Mouse (Mus musculus) ZHBTc4 (cell line): ENCODE measurements at regions not wholly inside any gene's neighbourhood (a gene's known extent, or its start where the extent isn't known, plus 50 kb on each side); places are given as distances from the start of the nearest gene placed in this dataset.
"Not testable (repeated sequence)": the region's sequence is repeated elsewhere in the genome, so short reads cannot be mapped to it uniquely, and the experiment has no call there.

Source experiments
- DNase-seq: peaks from one replicate; pipeline ENCODE4 v3.0.0-alpha.2; 2011; ENCODE audit warnings: low read depth, low spot score

DNA sequence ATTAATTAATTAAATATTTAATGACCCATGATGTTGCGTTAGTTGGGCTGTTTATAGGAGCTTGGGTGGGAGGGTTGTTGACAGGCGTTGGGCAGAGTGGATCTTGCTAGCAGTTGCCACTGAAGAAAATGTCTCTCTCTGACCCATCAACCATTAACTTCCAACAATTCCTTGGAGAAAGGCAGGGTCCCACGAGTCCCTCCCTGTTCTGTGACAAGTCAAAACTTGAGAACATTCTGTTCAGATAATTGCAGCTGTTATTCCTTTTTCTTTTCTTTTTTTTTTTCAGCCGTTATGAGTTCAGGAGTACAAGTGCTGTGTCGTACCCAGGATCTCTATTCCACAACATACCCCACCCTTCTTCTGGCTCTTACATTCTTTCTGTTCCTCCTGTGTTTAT lies 59.8 kb upstream of the Tnfrsf21 start:
- no peak for DNase-seq

DNA sequence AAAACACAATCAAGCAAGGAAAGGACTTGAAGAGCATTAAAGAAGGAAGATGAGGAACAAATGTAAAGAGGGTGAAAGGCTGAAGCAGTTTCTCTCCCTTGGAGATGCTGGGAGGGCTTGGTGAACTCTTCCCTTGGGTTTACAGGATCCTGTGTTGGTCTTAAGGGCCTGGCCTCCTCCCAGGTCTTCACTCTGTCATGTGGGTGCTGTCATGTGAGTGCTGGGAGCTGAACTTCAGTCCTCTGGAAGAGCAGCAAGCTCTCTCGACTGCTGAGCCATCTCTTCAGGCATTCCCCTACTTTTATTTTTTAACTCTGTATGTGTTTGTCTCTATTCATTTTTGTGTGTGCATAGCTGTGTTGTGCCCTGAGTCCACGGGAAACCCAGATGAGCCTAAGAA lies 61.6 kb upstream of the Tnfrsf21 start:
- DNase-seq, result peak; percentile 43

DNA sequence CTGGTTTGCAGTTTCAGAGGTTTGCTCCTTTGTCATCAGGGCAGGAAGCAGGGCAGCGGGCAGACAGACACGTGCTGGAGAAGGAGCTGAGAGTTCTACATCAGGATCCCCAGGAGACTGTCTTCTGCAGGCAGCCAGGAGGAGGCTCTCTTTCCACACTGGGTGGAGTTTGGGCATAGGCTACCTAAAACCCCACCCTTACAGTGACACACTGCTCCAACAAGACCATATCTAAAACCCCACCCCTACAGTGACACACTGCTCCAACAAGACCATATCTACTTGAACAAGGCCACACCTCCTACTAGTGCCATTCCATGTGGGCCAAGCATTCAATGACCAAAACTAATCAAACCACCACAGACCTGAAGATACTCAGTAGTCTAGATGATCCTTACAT lies 68.0 kb upstream of the Cd2ap start:
- DNase-seq, result no peak

DNA sequence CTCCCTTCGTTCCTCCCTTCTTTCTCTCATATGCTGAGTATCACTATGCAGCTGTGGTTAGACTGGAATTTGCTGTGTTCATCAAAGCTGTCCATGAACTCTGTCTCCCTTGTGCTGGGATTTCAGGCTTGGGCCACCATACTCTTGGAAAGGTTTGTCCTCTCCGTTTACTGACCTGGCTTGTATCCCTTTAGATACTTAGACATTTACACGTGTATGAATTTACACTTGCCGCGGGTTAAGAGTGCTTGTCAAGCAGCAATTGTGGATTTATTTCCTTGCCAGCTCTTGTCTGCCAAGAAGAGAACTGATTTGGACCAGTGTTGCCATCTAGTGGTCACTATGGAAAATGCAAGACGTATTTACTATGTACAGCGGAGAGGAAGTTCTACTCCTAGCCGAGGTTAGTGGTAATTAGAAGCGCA lies 66.8 kb upstream of the Cd2ap start:
- peak; percentile 85 for DNase-seq

DNA sequence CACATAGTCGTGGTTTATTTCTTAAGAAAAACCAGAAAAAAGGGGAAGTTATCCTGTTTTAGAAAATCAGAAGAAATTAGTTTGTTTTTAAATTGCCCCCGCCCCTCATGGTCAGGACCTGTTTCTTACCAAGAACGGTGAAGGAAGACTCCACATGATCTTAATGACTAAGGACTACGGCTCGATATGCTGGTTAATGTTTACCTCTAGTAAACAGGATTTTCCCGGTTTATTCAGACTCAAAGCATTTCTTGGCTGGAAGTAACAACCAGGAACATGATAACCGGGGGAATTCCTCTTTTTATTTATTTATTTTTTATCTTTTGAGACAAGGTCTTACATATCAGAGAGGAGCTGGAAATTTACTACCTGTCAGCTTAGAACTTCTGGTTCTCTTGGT lies 63.0 kb upstream of the Cd2ap start:
- DNase-seq, result no peak

DNA sequence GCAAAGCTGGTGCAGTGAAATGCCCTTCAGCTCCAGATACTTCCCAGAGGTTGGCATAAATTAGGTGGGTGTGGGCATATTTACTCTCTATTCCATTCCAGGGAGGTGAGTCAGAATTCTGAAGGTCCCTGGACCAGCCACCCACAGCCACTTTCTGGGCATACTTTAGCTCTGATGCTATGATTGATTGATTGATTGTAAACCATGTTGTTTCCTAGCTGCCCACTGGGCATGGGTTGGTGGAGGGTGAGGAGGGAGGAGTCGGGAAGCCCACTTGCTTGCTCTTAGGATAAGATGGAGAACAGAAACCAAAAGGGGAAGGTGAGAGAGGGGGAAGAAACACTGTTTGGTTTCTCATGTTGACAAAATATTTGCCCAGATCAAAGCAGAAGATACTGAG lies 62.1 kb upstream of the Cd2ap start:
- DNase-seq, result no peak

DNA sequence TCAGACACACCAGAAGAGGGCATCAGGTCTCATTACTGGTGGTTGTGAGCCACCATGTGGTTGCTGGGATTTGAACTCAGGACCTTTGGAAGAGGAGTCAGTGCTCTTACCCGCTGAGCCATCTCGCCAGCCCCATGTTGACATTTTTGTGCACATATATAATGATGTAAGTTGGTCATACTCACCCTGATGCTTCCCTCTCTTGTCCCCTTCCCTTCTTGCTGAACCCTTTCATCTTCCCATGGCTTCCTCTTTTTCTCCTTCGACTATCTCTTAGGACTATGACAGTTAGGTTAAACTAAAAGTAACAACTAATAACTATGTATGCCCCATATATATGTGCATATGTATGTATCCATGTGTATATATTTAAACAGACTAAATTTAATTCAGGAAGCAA lies 61.0 kb upstream of the Cd2ap start:
- DNase-seq, result not testable (repeated sequence)

DNA sequence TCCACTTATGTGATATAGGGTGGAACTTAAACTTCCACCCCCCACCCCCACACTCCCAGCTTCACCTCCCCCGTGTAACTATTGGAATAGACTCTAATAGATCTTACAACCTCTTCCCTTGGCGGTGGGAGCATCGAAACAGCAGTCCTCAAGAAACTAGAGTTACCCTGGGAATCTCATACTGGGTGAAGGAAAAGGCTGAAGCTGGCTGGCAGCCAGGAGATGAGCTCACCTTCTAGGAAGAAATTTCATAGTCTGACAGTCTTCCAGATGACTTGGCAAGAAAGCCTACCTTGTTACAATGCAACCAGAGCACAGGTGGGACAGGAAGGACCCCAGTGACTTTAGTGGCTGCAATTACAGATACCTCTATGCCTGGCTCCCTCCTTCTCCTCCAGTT lies 57.6 kb upstream of the Cd2ap start:
- DNase-seq, result no peak

DNA sequence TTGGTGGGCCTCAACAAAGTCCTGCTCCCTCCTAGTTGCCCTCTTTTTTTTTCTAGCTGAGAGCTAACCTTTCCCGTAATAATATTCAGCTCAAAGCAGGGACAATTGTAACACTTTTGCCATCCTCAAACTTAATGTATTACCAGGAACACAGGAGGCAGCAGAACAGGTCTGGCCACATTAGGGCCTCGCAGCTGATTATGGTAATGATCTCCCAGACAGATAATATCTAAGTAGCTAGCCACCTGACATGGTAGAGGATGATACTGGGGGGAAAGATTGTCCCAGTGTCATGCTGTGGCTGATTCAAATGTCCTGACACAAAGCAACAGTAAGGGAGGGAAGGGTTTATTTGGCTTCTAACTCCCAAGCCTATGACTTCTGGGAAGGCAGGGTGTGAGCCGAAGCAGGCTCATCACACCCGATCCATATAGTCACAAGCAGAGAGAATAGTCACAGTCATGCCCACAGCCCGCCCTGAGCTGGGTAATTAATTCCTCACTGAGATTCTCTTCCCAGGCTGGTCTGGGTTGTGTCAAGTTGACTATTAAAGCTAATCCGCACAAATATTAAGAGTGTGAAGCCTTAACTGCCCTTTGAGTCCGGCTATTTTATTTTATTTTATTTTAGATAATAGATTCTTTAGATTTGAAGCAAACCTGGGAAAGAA lies 57.0 kb upstream of the Cd2ap start:
- no peak for DNase-seq

DNA sequence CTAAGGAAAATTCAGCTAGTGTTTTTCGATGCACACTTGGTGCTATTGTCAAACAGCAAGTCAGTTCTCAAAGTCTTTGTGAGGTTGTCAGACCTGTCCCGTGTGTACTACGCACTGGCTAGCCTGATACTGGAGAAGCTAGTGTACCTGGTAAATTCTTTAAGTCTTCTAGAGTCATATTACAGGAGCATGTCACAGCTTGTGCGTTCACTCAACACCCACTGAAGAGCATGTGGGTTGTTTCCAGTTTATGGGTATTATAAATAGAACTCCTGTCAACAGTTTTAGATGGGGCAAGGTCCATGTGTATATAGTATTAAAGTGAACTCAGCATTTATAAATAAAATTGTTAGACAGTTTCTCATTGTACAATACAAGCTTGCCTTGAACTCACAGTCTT lies 50.9 kb upstream of the Cd2ap start:
- no peak for DNase-seq
